Mouse (Mus musculus) heart, postnatal 0 days (tissue): Measurements from ENCODE around the gene Phactr1.

Source experiments
- CTCF ChIP-seq: IDR thresholded peaks from 2 replicates; pipeline ENCODE4 v1.5.1; 2016; ENCODE audit warnings: antibody characterized with exemption, control low read depth, low read depth
- EP300 ChIP-seq: IDR thresholded peaks from 2 replicates; pipeline ENCODE4 v1.6.1; 2016; ENCODE audit warnings: antibody characterized with exemption, low read depth

GRCm38 (mm10) chr13:42820513-42820912, 140.1 kb downstream of the Phactr1 start:
- TF ChIP-seq CTCF = no peak
- no peak for TF ChIP-seq EP300
